Mouse (Mus musculus): ENCODE data around the gene Krba1.

DNA sequence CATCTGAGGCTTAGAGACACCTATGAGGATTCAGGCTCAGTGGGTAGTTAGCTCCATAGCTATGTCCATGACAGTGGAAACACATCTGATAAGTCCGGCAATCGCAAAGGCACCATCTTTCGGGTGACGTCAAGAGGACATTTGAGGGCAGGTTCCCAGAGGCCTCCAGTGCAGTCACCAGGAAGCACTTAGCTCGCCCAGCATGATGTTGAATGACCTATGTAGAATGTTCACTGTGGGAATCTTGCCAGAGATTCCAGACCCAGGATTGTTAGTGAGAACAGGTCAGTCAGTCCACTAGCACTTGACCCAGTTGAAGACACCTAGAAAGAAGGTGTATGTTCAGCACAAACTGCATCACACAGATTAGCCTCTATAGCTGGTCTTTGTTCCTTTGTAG lies 4.5 kb downstream of the Krba1 start:
- TF ChIP-seq CTCF (IDR thresholded peaks at IDR 0.05; ENCODE audit: control insufficient read depth, insufficient read depth, insufficient read length) (no peak), FOSL1 (IDR thresholded peaks at IDR 0.05; ENCODE audit: insufficient read depth, low read length, poor library complexity, severe bottlenecking) (no peak), USF1 (IDR thresholded peaks at IDR 0.05; ENCODE audit: low read depth) (no peak), MYOG (IDR thresholded peaks at IDR 0.05; ENCODE audit: control insufficient read depth, extremely low read depth, insufficient read length) (no peak), CEBPB (IDR thresholded peaks at IDR 0.05; ENCODE audit: low read depth) (no peak)
